Mouse (Mus musculus): ENCODE data around the gene BC024978. TPM values are rescaled to one million over a fixed set of nuclear protein-coding genes. Genes with fewer than 3 reads are reported as not detected.
A peak's percentile ranks its signal among the peaks of the same experiment; 100 is the strongest.

Gene BC024978
- polyA plus RNA-seq, 1 experiment from 2014 or later: 3.6 TPM

GRCm38 (mm10) chr7:27257852-27258204 is 62.2 kb downstream of the BC024978 start:
- Histone ChIP-seq H3K4me3 (ENCODE audit: low read depth, low read length) (peak overlapping the region; percentile 79), H3K4me1 (ENCODE audit: control insufficient read depth, insufficient read depth, low read length) (peaks cover 21% of the 10 kb centered on the region), H3K4me2 (ENCODE audit: low read depth, low read length) (peak overlapping the region; percentile 96), H3K27me3 (ENCODE audit: control insufficient read depth, insufficient read depth, low read length) (no peaks in the 10 kb centered on the region), H3K36me3 (ENCODE audit: control insufficient read depth, insufficient read depth, low read length) (peaks cover 6% of the 10 kb centered on the region; the same call in 1 of the 2 replicates), H3K9me3 (ENCODE audit: control insufficient read depth, low read length) (no peaks in the 10 kb centered on the region), H3K27ac (ENCODE audit: low read depth, low read length) (peak overlapping the region; percentile 94), H3K9ac (replicated peaks; ENCODE audit: low read depth, low read length) (0 out of 2 replicates have a peak overlapping the region, but pooled peaks have one; percentile 90)
- WGBS: 0% methylated on average over 4 of the region's 6 CpGs
- no peak; the same call in 1 of the 2 replicates for ATAC-seq (ENCODE audit: low read depth)

- H3K27me3 ChIP-seq (ENCODE audit: control insufficient read depth, insufficient read depth, low read length): no peaks in the 10 kb centered on the region
- H3K4me3 ChIP-seq (ENCODE audit: low read depth, low read length): peak within 1 kb of the TSS; percentile 79
- under 1% methylated on average over 41 of the region's 47 CpGs for WGBS
- peaks cover 11% of the 10 kb centered on the region; the same call in 1 of the 2 replicates for H3K36me3 ChIP-seq (ENCODE audit: control insufficient read depth, insufficient read depth, low read length)
- ATAC-seq (ENCODE audit: low read depth): peak; percentile 73
- H3K27ac ChIP-seq (ENCODE audit: low read depth, low read length): peak within 1 kb of the TSS; percentile 94
- H3K4me1 ChIP-seq (ENCODE audit: control insufficient read depth, insufficient read depth, low read length): peaks cover 21% of the 10 kb centered on the region
- H3K4me2 ChIP-seq (ENCODE audit: low read depth, low read length): peak within 1 kb of the TSS; percentile 96
- H3K9ac ChIP-seq (replicated peaks; ENCODE audit: low read depth, low read length): peak within 1 kb of the TSS; percentile 90
- no peaks in the 10 kb centered on the region for H3K9me3 ChIP-seq (ENCODE audit: control insufficient read depth, low read length)
Measured at GRCm38 (mm10) chr7:27258205-27258899, 62.8 kb downstream of the BC024978 start, which contains the start of gene Numbl. TSS of gene Numbl (plus strand) at chr7:27258433.

- peak overlapping the region; percentile 90 for H3K9ac ChIP-seq (replicated peaks; ENCODE audit: low read depth, low read length)
- under 1% methylated on average over 9 of the region's 9 CpGs for WGBS
- peaks cover 18% of the 10 kb centered on the region for H3K36me3 ChIP-seq (ENCODE audit: control insufficient read depth, insufficient read depth, low read length)
- peak overlapping the region; percentile 94 for H3K27ac ChIP-seq (ENCODE audit: low read depth, low read length)
- peaks cover 21% of the 10 kb centered on the region for H3K4me1 ChIP-seq (ENCODE audit: control insufficient read depth, insufficient read depth, low read length)
- H3K4me2 ChIP-seq (ENCODE audit: low read depth, low read length): peak overlapping the region; percentile 96
- no peaks in the 10 kb centered on the region for H3K9me3 ChIP-seq (ENCODE audit: control insufficient read depth, low read length)
- peak; percentile 13; the same call in 1 of the 2 replicates for ATAC-seq (ENCODE audit: low read depth)
- H3K27me3 ChIP-seq (ENCODE audit: control insufficient read depth, insufficient read depth, low read length): no peaks in the 10 kb centered on the region
- peak overlapping the region; percentile 79 for H3K4me3 ChIP-seq (ENCODE audit: low read depth, low read length)
Measured at GRCm38 (mm10) chr7:27259271-27259721, 63.7 kb downstream of the BC024978 start.

- Histone ChIP-seq H3K27ac (ENCODE audit: low read depth, low read length) (peak overlapping the region; percentile 94), H3K4me2 (ENCODE audit: low read depth, low read length) (peak overlapping the region; percentile 96), H3K27me3 (ENCODE audit: control insufficient read depth, insufficient read depth, low read length) (no peaks in the 10 kb centered on the region), H3K36me3 (ENCODE audit: control insufficient read depth, insufficient read depth, low read length) (peaks cover 23% of the 10 kb centered on the region), H3K4me1 (ENCODE audit: control insufficient read depth, insufficient read depth, low read length) (peaks cover 21% of the 10 kb centered on the region), H3K4me3 (ENCODE audit: low read depth, low read length) (peak overlapping the region; percentile 79), H3K9ac (replicated peaks; ENCODE audit: low read depth, low read length) (peak overlapping the region; percentile 90), H3K9me3 (ENCODE audit: control insufficient read depth, low read length) (no peaks in the 10 kb centered on the region)
- 0 out of 2 replicates have a peak, but pooled peaks have one; percentile 0 for ATAC-seq (ENCODE audit: low read depth)
- 22% methylated on average over 5 of the region's 5 CpGs for WGBS
Measured at GRCm38 (mm10) chr7:27259771-27260170, 64.2 kb downstream of the BC024978 start.

MicroRNA genes within 50 kb of the gene (microRNA counts, 519-probe panel; counts per million panel counts)
- microRNA mmu-miR-1191: not detected

Small RNAs within 50 kb of the gene (microRNA-seq; reads per million reads assigned to microRNA genes)
- gene Mir1191 (2.6 reads per million), gene Mir3101 (not detected)

Other genes starting within 250 kb of the BC024978 start
- not detected in 2 replicates for gene Cyp2a12, start 166.7 kb upstream of the BC024978 start, polyA plus RNA-seq (2014; fragmentation: Nextera tagmentation; extraction: Ambion mirVana)
- not detected in 2 replicates for gene Cyp2f2, start 75.9 kb upstream of the BC024978 start, polyA plus RNA-seq (2014; fragmentation: Nextera tagmentation; extraction: Ambion mirVana)
- 0.16 TPM in 1 of 2 replicates, not detected in the other for gene Cyp2t4, start 42.1 kb upstream of the BC024978 start, polyA plus RNA-seq (2014; fragmentation: Nextera tagmentation; extraction: Ambion mirVana)
- gene Egln2, start 29.0 kb upstream of the BC024978 start, polyA plus RNA-seq (2014; fragmentation: Nextera tagmentation; extraction: Ambion mirVana): 46.9 and 48.3 TPM in 2 replicates
- 100.0 and 100 TPM in 2 replicates for gene Rab4b, start 16.9 kb upstream of the BC024978 start, polyA plus RNA-seq (2014; fragmentation: Nextera tagmentation; extraction: Ambion mirVana)
- 0.94 TPM in 1 of 2 replicates, not detected in the other for gene Gm21983, start 14.7 kb upstream of the BC024978 start, polyA plus RNA-seq (2014; fragmentation: Nextera tagmentation; extraction: Ambion mirVana)
- gene Mia, start 14.6 kb upstream of the BC024978 start, polyA plus RNA-seq (2014; fragmentation: Nextera tagmentation; extraction: Ambion mirVana): 14.7 and 24.4 TPM in 2 replicates
- 197 and 207 TPM in 2 replicates for gene Snrpa, start 490 bp downstream of the BC024978 start, polyA plus RNA-seq (2014; fragmentation: Nextera tagmentation; extraction: Ambion mirVana)
- gene Itpkc, start 32.9 kb downstream of the BC024978 start, polyA plus RNA-seq (2014; fragmentation: Nextera tagmentation; extraction: Ambion mirVana): 6.6 and 7.2 TPM in 2 replicates
- 16.7 and 20.9 TPM in 2 replicates for gene Coq8b, start 37.2 kb downstream of the BC024978 start, polyA plus RNA-seq (2014; fragmentation: Nextera tagmentation; extraction: Ambion mirVana)
- gene Numbl, start 62.7 kb downstream of the BC024978 start, polyA plus RNA-seq (2014; fragmentation: Nextera tagmentation; extraction: Ambion mirVana): 22.6 and 27.9 TPM in 2 replicates
- 5.8 and 11.5 TPM in 2 replicates for gene Ltbp4, start 141.9 kb downstream of the BC024978 start, polyA plus RNA-seq (2014; fragmentation: Nextera tagmentation; extraction: Ambion mirVana)
- 29.6 and 35.6 TPM in 2 replicates for gene Shkbp1, start 160.2 kb downstream of the BC024978 start, polyA plus RNA-seq (2014; fragmentation: Nextera tagmentation; extraction: Ambion mirVana)
- not detected in 2 replicates for gene Gm20479, start 161.6 kb downstream of the BC024978 start, polyA plus RNA-seq (2014; fragmentation: Nextera tagmentation; extraction: Ambion mirVana)